Mouse (Mus musculus): Measurements from ENCODE around the gene Brix1. TPM values are rescaled to one million over a fixed set of nuclear protein-coding genes. Genes with fewer than 3 reads are reported as not detected.
A peak's percentile ranks its signal among the peaks of the same experiment; 100 is the strongest.

Gene Brix1
- total and polyA plus RNA-seq, 3 experiments, result 25.3 to 354 (median 93.4) TPM

GRCm38 (mm10) chr15:10470151-10470831 lies 15.5 kb downstream of the Brix1 start, which contains the start of gene Dnajc21:
Gene Dnajc21, minus strand, starts transcription at chr15:10470516.
- in situ Hi-C loops (cut with MboI; ENCODE audit: low pct_ligation_motif_present, low pct_unique_long_range_greater_than_20kb, low sequenced_read_pairs), result no loop called here

GRCm38 (mm10) chr15:10469641-10470150 lies 16.1 kb downstream of the Brix1 start:
- in situ Hi-C loops (cut with MboI; ENCODE audit: low pct_ligation_motif_present, low pct_unique_long_range_greater_than_20kb, low sequenced_read_pairs), result no loop called here
- dilution Hi-C loops (cut with MboI; ENCODE audit: extremely low pct_ligation_motif_present, extremely low pct_unique_long_range_greater_than_20kb, low sequenced_read_pairs), result no loop called here
- H3K27me3 ChIP-seq (replicated peaks), result no peaks in the 10 kb centered on the region
- peaks cover 4 to 19% of the 10 kb centered on the region in 2 experiments for H3K4me1 ChIP-seq (ENCODE audit: control insufficient read depth in 1 of 2, insufficient read depth in 2 of 2)
- peak overlapping the region; percentile 78 to 87 (median 81) for H3K4me3 ChIP-seq (replicated peaks in 1 of 3; ENCODE audit: low read depth in 2 of 3, low read length in 2 of 3, poor library complexity in 1 of 3)
- TF ChIP-seq NRF1 (IDR thresholded peaks at IDR 0.05; ENCODE audit: low read depth, low read length), result no peak
- no peak for TF ChIP-seq ZKSCAN1 (IDR thresholded peaks at IDR 0.05; ENCODE audit: borderline replicate concordance, low read depth, low read length)
- no peak for TF ChIP-seq ELF1 (IDR thresholded peaks at IDR 0.05; ENCODE audit: low read depth, low read length)
- TF ChIP-seq MAX (IDR thresholded peaks at IDR 0.05; ENCODE audit: low read length), result peak; percentile 38; the same call in 1 of the 2 replicates
- no peak; the same call in 1 of the 2 replicates for TF ChIP-seq HCFC1 (IDR thresholded peaks at IDR 0.05; ENCODE audit: low read depth, low read length)
- no peak for TF ChIP-seq CTCF (conservative IDR thresholded peaks at IDR 0.05 in 1 of 2, IDR thresholded peaks at IDR 0.05 in 1 of 2; ENCODE audit: low read depth in 2 of 2, low read length in 2 of 2)
- TF ChIP-seq ZNF384 (IDR thresholded peaks at IDR 0.05; ENCODE audit: low read depth, low read length), result 0 out of 2 replicates have a peak, but pooled peaks have one; percentile 6
- TF ChIP-seq USF1 (IDR thresholded peaks at IDR 0.05; ENCODE audit: low read depth, low read length), result no peak
- TF ChIP-seq NELFE (IDR thresholded peaks at IDR 0.05; ENCODE audit: low read depth, low read length), result no peak
- no peak for TF ChIP-seq SIN3A (IDR thresholded peaks at IDR 0.05; ENCODE audit: low read length)
- TF ChIP-seq POLR2AphosphoS2 (IDR thresholded peaks at IDR 0.05; ENCODE audit: low read depth, low read length), result no peak
- no peak for TF ChIP-seq RAD21 (IDR thresholded peaks at IDR 0.05; ENCODE audit: low read depth, low read length)
- TF ChIP-seq CHD1 (IDR thresholded peaks at IDR 0.05; ENCODE audit: low read depth, low read length), result no peak
- TF ChIP-seq EP300 (IDR thresholded peaks at IDR 0.05; ENCODE audit: low read length), result no peak
- TF ChIP-seq MXI1 (IDR thresholded peaks at IDR 0.05; ENCODE audit: low read depth, low read length), result peak; percentile 49; the same call in 1 of the 2 replicates
- TF ChIP-seq PAX5 (IDR thresholded peaks at IDR 0.05; ENCODE audit: low read length), result no peak
- TF ChIP-seq BHLHE40 (IDR thresholded peaks at IDR 0.05; ENCODE audit: low read depth, low read length), result peak; percentile 7; the same call in 1 of the 2 replicates
- no peak for TF ChIP-seq IRF4 (IDR thresholded peaks at IDR 0.05; ENCODE audit: low read depth, low read length)
- no peak for TF ChIP-seq CHD2 (IDR thresholded peaks at IDR 0.05; ENCODE audit: low read length)
- no peak for TF ChIP-seq TCF12 (IDR thresholded peaks at IDR 0.05; ENCODE audit: low read depth, low read length)
- TF ChIP-seq UBTF (IDR thresholded peaks at IDR 0.05; ENCODE audit: low read depth, low read length), result no peak
- TF ChIP-seq ZC3H11A (IDR thresholded peaks at IDR 0.05; ENCODE audit: low read depth, low read length), result no peak
- peak overlapping the region; percentile 91 for H3K4me2 ChIP-seq (ENCODE audit: insufficient read depth, low read depth, poor library complexity, severe bottlenecking)
- H3K36me3 ChIP-seq (replicated peaks in 1 of 2; ENCODE audit: control insufficient read depth in 1 of 2, insufficient read depth in 1 of 2, low read length in 1 of 2), result peaks cover 0 to 10% of the 10 kb centered on the region in 2 experiments
- no peaks in the 10 kb centered on the region for H3K9me3 ChIP-seq (replicated peaks; ENCODE audit: low read length)
- H3K9ac ChIP-seq (ENCODE audit: insufficient read depth, low read depth), result peak overlapping the region; percentile 98
- DNase-seq (ENCODE audit: extremely low read depth), result peak; percentile 16
- H3K79me2 ChIP-seq (replicated peaks; ENCODE audit: control insufficient read depth, extremely low read depth, insufficient read depth, poor library complexity, severe bottlenecking), result peaks cover 19% of the 10 kb centered on the region
- no peak overlapping the region for H3K27ac ChIP-seq (ENCODE audit: insufficient read depth, low read depth)

More at GRCm38 (mm10) chr15:10470151-10470831, 15.5 kb downstream of the Brix1 start, which contains the start of gene Dnajc21:
- no peaks in the 10 kb centered on the region for H3K9me3 ChIP-seq (replicated peaks; ENCODE audit: low read length)
- H3K27me3 ChIP-seq (replicated peaks), result no peaks in the 10 kb centered on the region
- H3K79me2 ChIP-seq (replicated peaks; ENCODE audit: control insufficient read depth, extremely low read depth, insufficient read depth, poor library complexity, severe bottlenecking), result peaks cover 19% of the 10 kb centered on the region
- peak; percentile 81; the same call in 1 of the 2 replicates for TF ChIP-seq UBTF (IDR thresholded peaks at IDR 0.05; ENCODE audit: low read depth, low read length)
- TF ChIP-seq POLR2A (IDR thresholded peaks at IDR 0.05; ENCODE audit: low read depth, low read length), result peak; percentile 75
- no peak for TF ChIP-seq USF1 (IDR thresholded peaks at IDR 0.05; ENCODE audit: low read depth, low read length)
- TF ChIP-seq RCOR1 (conservative IDR thresholded peaks at IDR 0.05; ENCODE audit: low read depth, low read length), result no peak
- TF ChIP-seq MXI1 (IDR thresholded peaks at IDR 0.05; ENCODE audit: low read depth, low read length), result peak; percentile 48
- peak; percentile 18; the same call in 1 of the 2 replicates for TF ChIP-seq TCF12 (IDR thresholded peaks at IDR 0.05; ENCODE audit: low read depth, low read length)
- TF ChIP-seq BHLHE40 (IDR thresholded peaks at IDR 0.05; ENCODE audit: low read depth, low read length), result 0 out of 2 replicates have a peak, but pooled peaks have one; percentile 4
- 0 out of 2 replicates have a peak, but pooled peaks have one; percentile 27 for TF ChIP-seq MAZ (IDR thresholded peaks at IDR 0.05; ENCODE audit: low read depth, low read length)
- TF ChIP-seq JUN (IDR thresholded peaks at IDR 0.05; ENCODE audit: insufficient read depth, low read depth, low read length), result no peak
- TF ChIP-seq ZKSCAN1 (IDR thresholded peaks at IDR 0.05; ENCODE audit: borderline replicate concordance, low read depth, low read length), result peak; percentile 43
- TF ChIP-seq USF2 (conservative IDR thresholded peaks at IDR 0.05; ENCODE audit: low read depth, low read length), result no peak
- DNase-seq (ENCODE audit: extremely low read depth), result peak; percentile 61
- H3K4me3 ChIP-seq (replicated peaks in 1 of 3; ENCODE audit: low read depth in 2 of 3, low read length in 2 of 3, poor library complexity in 1 of 3), result peak within 1 kb of the TSS; percentile 78 to 87 (median 81)
- peaks cover 3 to 13% of the 10 kb centered on the region in 2 experiments for H3K36me3 ChIP-seq (replicated peaks in 1 of 2; ENCODE audit: control insufficient read depth in 1 of 2, insufficient read depth in 1 of 2, low read length in 1 of 2)
- dilution Hi-C loops (cut with MboI; ENCODE audit: extremely low pct_ligation_motif_present, extremely low pct_unique_long_range_greater_than_20kb, low sequenced_read_pairs), result no loop called here
- H3K27ac ChIP-seq (ENCODE audit: insufficient read depth, low read depth), result no peak within 1 kb of the TSS
- peak within 1 kb of the TSS; percentile 91 for H3K4me2 ChIP-seq (ENCODE audit: insufficient read depth, low read depth, poor library complexity, severe bottlenecking)
- H3K9ac ChIP-seq (ENCODE audit: insufficient read depth, low read depth), result peak within 1 kb of the TSS; percentile 98
- H3K4me1 ChIP-seq (ENCODE audit: control insufficient read depth in 1 of 2, insufficient read depth in 2 of 2), result peaks cover 4 to 19% of the 10 kb centered on the region in 2 experiments
